Mouse (Mus musculus) limb, embryonic 13.5 days (tissue): ENCODE results near the gene March8. TPM values are rescaled to one million over a fixed set of nuclear protein-coding genes. Genes with fewer than 3 reads are reported as not detected.

Source experiments
- ATAC-seq: fragments of 200-750 bp; cut with Nextera tagmentation; 2 replicates; pipeline ENCODE4 v1.8.0; 2017; ENCODE audit warnings: low read depth, moderate number of reproducible peaks, moderate TSS enrichment; ENCODE audit not compliant: low FRiP score
- H3K27ac ChIP-seq: fragments of 300-500 bp; sonication (generic); 2 replicates; pipeline ENCODE4 v1.5.1; 2015; ENCODE audit warnings: inconsistent platforms, mild to moderate bottlenecking, moderate library complexity
- H3K27me3 ChIP-seq: fragments of 300-500 bp; sonication (generic); 2 replicates; pipeline ENCODE4 v1.6.1; 2015; ENCODE audit warnings: mild to moderate bottlenecking, inconsistent platforms
- H3K36me3 ChIP-seq: fragments of 300-500 bp; sonication (generic); 2 replicates; pipeline ENCODE4 v1.6.1; 2015; ENCODE audit warnings: inconsistent platforms, mild to moderate bottlenecking, moderate library complexity
- H3K4me1 ChIP-seq: fragments of 300-500 bp; sonication (generic); 2 replicates; pipeline ENCODE4 v1.6.1; 2015; ENCODE audit warnings: inconsistent platforms
- H3K4me2 ChIP-seq: fragments of 300-500 bp; sonication (generic); replicated peaks from 2 replicates; pipeline ENCODE4 v1.6.1; 2015; ENCODE audit warnings: inconsistent platforms, mild to moderate bottlenecking, moderate library complexity
- H3K4me3 ChIP-seq: fragments of 300-500 bp; sonication (generic); 2 replicates; pipeline ENCODE4 v1.5.1; 2015; ENCODE audit warnings: moderate library complexity, mild to moderate bottlenecking, inconsistent platforms
- H3K9ac ChIP-seq: fragments of 300-500 bp; sonication (generic); 2 replicates; pipeline ENCODE4 v1.6.1; 2015; ENCODE audit warnings: mild to moderate bottlenecking, inconsistent platforms
- H3K9me3 ChIP-seq: fragments of 300-500 bp; sonication (generic); 2 replicates; pipeline ENCODE4 v1.6.1; 2016; ENCODE audit warnings: inconsistent platforms
- WGBS: fragments of 180-500 bp; shearing (Covaris S2); methylation state at CpG from one replicate; pipeline ENCODE4 v1.1.7; 2015; 5-methylcytosine and 5-hydroxymethylcytosine counted together
- polyA plus RNA-seq: library from polyadenylated mRNA; unstranded; fragments of >200 nt; fragmentation: Nextera tagmentation; extraction: Ambion mirVana; gene quantifications from 2 replicates; pipeline ENCODE4 v1.2.1, GENCODE M21; 2015

The March8 gene
- polyA plus RNA-seq, 1 experiment from 2014 or later = 24.2 TPM

- Histone ChIP-seq H3K4me1 (peaks cover 5% of the 10 kb centered on the region; the same call in 1 of the 2 replicates), H3K4me3 (no peak overlapping the region), H3K9me3 (no peaks in the 10 kb centered on the region), H3K9ac (no peak overlapping the region), H3K27ac (no peak overlapping the region), H3K4me2 (no peak overlapping the region), H3K36me3 (no peaks in the 10 kb centered on the region), H3K27me3 (no peaks in the 10 kb centered on the region)
- ATAC-seq = no peak
Measured at GRCm38 (mm10) chr6:116374618-116375017, 36.8 kb downstream of the March8 start.

- no peak overlapping the region for H3K4me3 ChIP-seq
- H3K9ac ChIP-seq = no peak overlapping the region
- H3K4me1 ChIP-seq = peaks cover 2% of the 10 kb centered on the region; the same call in 1 of the 2 replicates
- H3K36me3 ChIP-seq = no peaks in the 10 kb centered on the region
- ATAC-seq = no peak
- WGBS = 93% methylated on average over 7 of the region's 7 CpGs
- H3K4me2 ChIP-seq = no peak overlapping the region
- no peak overlapping the region for H3K27ac ChIP-seq
- no peaks in the 10 kb centered on the region for H3K27me3 ChIP-seq
- no peaks in the 10 kb centered on the region for H3K9me3 ChIP-seq
Measured at GRCm38 (mm10) chr6:116378892-116379291, 41.1 kb downstream of the March8 start.

GRCm38 (mm10) chr6:116380157-116380556 is 42.3 kb downstream of the March8 start:
- no peaks in the 10 kb centered on the region for H3K9me3 ChIP-seq
- no peak for ATAC-seq
- H3K36me3 ChIP-seq = no peaks in the 10 kb centered on the region
- no peaks in the 10 kb centered on the region for H3K27me3 ChIP-seq
- 28% methylated on average over 3 of the region's 3 CpGs for WGBS
- no peak overlapping the region for H3K27ac ChIP-seq
- H3K4me1 ChIP-seq = 0 out of 2 replicates have a peak, but pooled peaks cover 1% of the 10 kb centered on the region
- H3K9ac ChIP-seq = no peak overlapping the region
- no peak overlapping the region for H3K4me2 ChIP-seq
- H3K4me3 ChIP-seq = no peak overlapping the region

GRCm38 (mm10) chr6:116381605-116382004 is 43.8 kb downstream of the March8 start:
- Histone ChIP-seq H3K9ac (no peak overlapping the region), H3K36me3 (no peaks in the 10 kb centered on the region), H3K9me3 (no peaks in the 10 kb centered on the region), H3K4me1 (peaks cover 12% of the 10 kb centered on the region), H3K27ac (no peak overlapping the region), H3K4me3 (no peak overlapping the region), H3K4me2 (no peak overlapping the region), H3K27me3 (no peaks in the 10 kb centered on the region)
- ATAC-seq = no peak
- WGBS = 45% methylated on average over 2 of the region's 2 CpGs

GRCm38 (mm10) chr6:116383582-116383981 is 45.8 kb downstream of the March8 start:
- Histone ChIP-seq H3K27ac (no peak overlapping the region), H3K4me1 (peaks cover 12% of the 10 kb centered on the region), H3K27me3 (no peaks in the 10 kb centered on the region), H3K36me3 (no peaks in the 10 kb centered on the region), H3K4me2 (no peak overlapping the region), H3K9me3 (no peaks in the 10 kb centered on the region), H3K9ac (no peak overlapping the region), H3K4me3 (no peak overlapping the region)
- 88% methylated on average over 10 of the region's 10 CpGs for WGBS
- no peak for ATAC-seq

- no peak for ATAC-seq
- 47% methylated on average over 5 of the region's 5 CpGs for WGBS
- Histone ChIP-seq H3K27ac (no peak overlapping the region), H3K27me3 (no peaks in the 10 kb centered on the region), H3K4me3 (no peak overlapping the region), H3K36me3 (no peaks in the 10 kb centered on the region), H3K4me1 (peaks cover 12% of the 10 kb centered on the region), H3K9me3 (no peaks in the 10 kb centered on the region), H3K9ac (no peak overlapping the region), H3K4me2 (no peak overlapping the region)
Measured at GRCm38 (mm10) chr6:116385194-116386044, 47.6 kb downstream of the March8 start.

- H3K9ac ChIP-seq = no peak overlapping the region
- H3K4me2 ChIP-seq = no peak overlapping the region
- no peak for ATAC-seq
- H3K4me1 ChIP-seq = peaks cover 12% of the 10 kb centered on the region
- WGBS = 43% methylated on average over 4 of the region's 4 CpGs
- no peak overlapping the region for H3K4me3 ChIP-seq
- H3K36me3 ChIP-seq = no peaks in the 10 kb centered on the region
- H3K9me3 ChIP-seq = no peaks in the 10 kb centered on the region
- H3K27ac ChIP-seq = no peak overlapping the region
- H3K27me3 ChIP-seq = no peaks in the 10 kb centered on the region
Measured at GRCm38 (mm10) chr6:116386045-116386415, 48.2 kb downstream of the March8 start.

GRCm38 (mm10) chr6:116386506-116386905 is 48.7 kb downstream of the March8 start:
- H3K27me3 ChIP-seq = no peaks in the 10 kb centered on the region
- WGBS = 76% methylated on average over 3 of the region's 3 CpGs
- no peaks in the 10 kb centered on the region for H3K9me3 ChIP-seq
- H3K4me1 ChIP-seq = peaks cover 12% of the 10 kb centered on the region
- no peaks in the 10 kb centered on the region for H3K36me3 ChIP-seq
- no peak overlapping the region for H3K4me3 ChIP-seq
- H3K27ac ChIP-seq = no peak overlapping the region
- H3K4me2 ChIP-seq = no peak overlapping the region
- ATAC-seq = no peak
- H3K9ac ChIP-seq = no peak overlapping the region

GRCm38 (mm10) chr6:116388068-116388467 is 50.2 kb downstream of the March8 start:
- Histone ChIP-seq H3K27ac (no peak overlapping the region), H3K36me3 (no peaks in the 10 kb centered on the region), H3K4me2 (no peak overlapping the region), H3K9me3 (no peaks in the 10 kb centered on the region), H3K4me3 (no peak overlapping the region), H3K27me3 (no peaks in the 10 kb centered on the region), H3K9ac (no peak overlapping the region), H3K4me1 (peaks cover 12% of the 10 kb centered on the region)
- WGBS = 89% methylated on average over 1 of the region's 1 CpGs
- no peak for ATAC-seq

GRCm38 (mm10) chr6:116389481-116389880 is 51.7 kb downstream of the March8 start:
- no peak overlapping the region for H3K4me2 ChIP-seq
- peaks cover 12% of the 10 kb centered on the region for H3K4me1 ChIP-seq
- no peak overlapping the region for H3K9ac ChIP-seq
- no peak overlapping the region for H3K27ac ChIP-seq
- ATAC-seq = no peak
- H3K36me3 ChIP-seq = no peaks in the 10 kb centered on the region
- H3K9me3 ChIP-seq = no peaks in the 10 kb centered on the region
- no peaks in the 10 kb centered on the region for H3K27me3 ChIP-seq
- no peak overlapping the region for H3K4me3 ChIP-seq

- no peak overlapping the region for H3K27ac ChIP-seq
- WGBS = 84% methylated on average over 2 of the region's 2 CpGs
- no peaks in the 10 kb centered on the region for H3K27me3 ChIP-seq
- H3K9me3 ChIP-seq = no peaks in the 10 kb centered on the region
- H3K4me2 ChIP-seq = no peak overlapping the region
- no peak overlapping the region for H3K9ac ChIP-seq
- ATAC-seq = no peak
- H3K36me3 ChIP-seq = no peaks in the 10 kb centered on the region; the same call in 1 of the 2 replicates
- H3K4me3 ChIP-seq = no peak overlapping the region
- no peaks in the 10 kb centered on the region for H3K4me1 ChIP-seq
Measured at GRCm38 (mm10) chr6:116394916-116395648, 57.3 kb downstream of the March8 start.

GRCm38 (mm10) chr6:116397621-116398020 is 59.8 kb downstream of the March8 start:
- no peaks in the 10 kb centered on the region for H3K4me1 ChIP-seq
- ATAC-seq = no peak
- H3K27me3 ChIP-seq = no peaks in the 10 kb centered on the region
- H3K4me3 ChIP-seq = no peak overlapping the region
- no peak overlapping the region for H3K27ac ChIP-seq
- H3K36me3 ChIP-seq = peaks cover 6% of the 10 kb centered on the region
- no peak overlapping the region for H3K9ac ChIP-seq
- no peaks in the 10 kb centered on the region for H3K9me3 ChIP-seq
- WGBS = 74% methylated on average over 6 of the region's 6 CpGs
- no peak overlapping the region for H3K4me2 ChIP-seq
